Mouse (Mus musculus) midbrain, postnatal 0 days (tissue): ENCODE data around the gene Icmt. TPM values are rescaled to one million over a fixed set of nuclear protein-coding genes. Genes with fewer than 3 reads are reported as not detected.

ENCODE experiments used
- ATAC-seq: fragments of 200-750 bp; cut with Nextera tagmentation; 2 replicates; pipeline ENCODE4 v1.8.0; 2017; ENCODE audit warnings: moderate number of reproducible peaks, mild to moderate bottlenecking, moderate TSS enrichment, moderate library complexity; ENCODE audit not compliant: low FRiP score
- DNase-seq: peaks from one replicate; pipeline ENCODE4 v3.0.0-alpha.2; 2015; ENCODE audit warnings: low spot score
- H3K27ac ChIP-seq: fragments of 300-500 bp; sonication (generic); 2 replicates; pipeline ENCODE4 v1.5.1; 2014; ENCODE audit warnings: low read depth, mild to moderate bottlenecking, low read length, mixed read lengths
- H3K27me3 ChIP-seq: fragments of 300-500 bp; sonication (generic); 2 replicates; pipeline ENCODE4 v1.6.1; 2014; ENCODE audit warnings: low read length, control low read depth, mixed read lengths; ENCODE audit not compliant: insufficient read depth
- H3K36me3 ChIP-seq: fragments of 300-500 bp; sonication (generic); 2 replicates; pipeline ENCODE4 v1.6.1; 2014; ENCODE audit warnings: low read length, control low read depth, mixed read lengths; ENCODE audit not compliant: insufficient read depth
- H3K4me1 ChIP-seq: fragments of 300-500 bp; sonication (generic); 2 replicates; pipeline ENCODE4 v1.6.1; 2014; ENCODE audit warnings: mild to moderate bottlenecking, control low read depth, antibody characterized with exemption, low read length, mixed read lengths; ENCODE audit not compliant: insufficient read depth
- H3K4me2 ChIP-seq: fragments of 300-500 bp; sonication (generic); 2 replicates; pipeline ENCODE4 v1.6.1; 2014; ENCODE audit warnings: low read depth, mild to moderate bottlenecking, low read length, mixed read lengths; ENCODE audit not compliant: poor library complexity, severe bottlenecking
- H3K4me3 ChIP-seq: fragments of 300-500 bp; sonication (generic); 2 replicates; pipeline ENCODE4 v1.5.1; 2014; ENCODE audit warnings: low read depth, mild to moderate bottlenecking, low read length, moderate library complexity
- H3K9ac ChIP-seq: fragments of 300-500 bp; sonication (generic); replicated peaks from 2 replicates; pipeline ENCODE4 v1.6.1; 2014; ENCODE audit warnings: mild to moderate bottlenecking, low read length, moderate library complexity, mixed read lengths; ENCODE audit not compliant: poor library complexity, severe bottlenecking
- H3K9me3 ChIP-seq: fragments of 300-500 bp; sonication (generic); 2 replicates; pipeline ENCODE4 v1.6.1; 2016; ENCODE audit warnings: low read length, control low read depth
- CTCF ChIP-seq: IDR thresholded peaks from 2 replicates; pipeline ENCODE4 v1.5.1; 2016; ENCODE audit warnings: antibody characterized with exemption, mild to moderate bottlenecking
- WGBS: fragments of 180-500 bp; shearing (Covaris S2); extraction: QIAGEN DNeasy Blood & Tissue Kit; methylation state at CpG from one replicate; pipeline ENCODE4 v1.1.7; 2014; 5-methylcytosine and 5-hydroxymethylcytosine counted together
- polyA plus RNA-seq: library from polyadenylated mRNA; unstranded; fragments of >200 nt; fragmentation: Nextera tagmentation; extraction: Ambion mirVana; gene quantifications from 2 replicates; pipeline ENCODE4 v1.2.1, GENCODE M21; 2015
- total RNA-seq: library from RNA; depleted of rRNA; stranded (reverse); fragments of >200 nt; gene quantifications from 2 replicates; pipeline ENCODE4 v1.2.3, GENCODE M21; 2014

The Icmt gene
- total and polyA plus RNA-seq, 2 experiments from 2014 or later, result 15.7 to 38.9 TPM

- WGBS, result under 1% methylated on average over 29 of the region's 29 CpGs
These were observed 16.2 kb downstream of the Icmt start for GRCm38 (mm10) chr4:152313211-152313632.

DNA sequence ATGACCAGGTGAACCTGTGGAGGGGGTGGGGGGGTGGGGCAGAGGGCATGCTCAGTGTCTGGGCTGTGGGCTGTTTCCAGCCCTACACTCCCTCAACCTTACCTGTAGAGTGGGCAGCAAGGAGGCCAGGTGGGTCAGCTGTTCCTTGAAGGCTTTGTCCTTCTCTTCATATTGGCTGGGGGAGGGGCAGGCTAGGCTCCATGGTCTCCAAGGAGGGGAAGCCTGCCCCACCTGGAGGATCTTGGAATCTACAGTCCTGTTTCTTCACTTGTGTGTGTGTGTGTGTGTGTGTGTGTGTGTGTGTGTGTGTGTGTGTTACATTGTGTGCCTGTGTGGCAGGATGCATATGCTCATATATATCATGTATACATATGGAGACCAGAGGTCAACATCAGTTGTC, 16.9 kb downstream of the Icmt start:
- H3K4me2 ChIP-seq, result peak overlapping the region; percentile 71
- H3K4me1 ChIP-seq, result peaks cover 6% of the 10 kb centered on the region; the same call in 1 of the 2 replicates
- H3K27ac ChIP-seq, result no peak overlapping the region
- peak; percentile 71 for TF ChIP-seq CTCF
- H3K4me3 ChIP-seq, result peak overlapping the region; percentile 39
- peak overlapping the region; percentile 59 for H3K9ac ChIP-seq
- H3K36me3 ChIP-seq, result peaks cover 2% of the 10 kb centered on the region; the same call in 1 of the 2 replicates
- ATAC-seq (peak; percentile 41; the same call in 1 of the 2 replicates), DNase-seq (peak; percentile 75)
- H3K27me3 ChIP-seq, result peaks cover 77% of the 10 kb centered on the region
- no peaks in the 10 kb centered on the region for H3K9me3 ChIP-seq

More at GRCm38 (mm10) chr4:152313211-152313632, 16.2 kb downstream of the Icmt start:
- TF ChIP-seq CTCF, result no peak
- DNase-seq (no peak), ATAC-seq (peak; percentile 53; the same call in 1 of the 2 replicates)
- Histone ChIP-seq H3K4me2 (peak overlapping the region; percentile 71), H3K36me3 (peaks cover 7% of the 10 kb centered on the region; the same call in 1 of the 2 replicates), H3K9me3 (no peaks in the 10 kb centered on the region), H3K4me1 (peaks cover 6% of the 10 kb centered on the region; the same call in 1 of the 2 replicates), H3K9ac (peak overlapping the region; percentile 59), H3K27me3 (peaks cover 75% of the 10 kb centered on the region), H3K4me3 (peak overlapping the region; percentile 39), H3K27ac (no peak overlapping the region; the same call in 1 of the 2 replicates)

DNA sequence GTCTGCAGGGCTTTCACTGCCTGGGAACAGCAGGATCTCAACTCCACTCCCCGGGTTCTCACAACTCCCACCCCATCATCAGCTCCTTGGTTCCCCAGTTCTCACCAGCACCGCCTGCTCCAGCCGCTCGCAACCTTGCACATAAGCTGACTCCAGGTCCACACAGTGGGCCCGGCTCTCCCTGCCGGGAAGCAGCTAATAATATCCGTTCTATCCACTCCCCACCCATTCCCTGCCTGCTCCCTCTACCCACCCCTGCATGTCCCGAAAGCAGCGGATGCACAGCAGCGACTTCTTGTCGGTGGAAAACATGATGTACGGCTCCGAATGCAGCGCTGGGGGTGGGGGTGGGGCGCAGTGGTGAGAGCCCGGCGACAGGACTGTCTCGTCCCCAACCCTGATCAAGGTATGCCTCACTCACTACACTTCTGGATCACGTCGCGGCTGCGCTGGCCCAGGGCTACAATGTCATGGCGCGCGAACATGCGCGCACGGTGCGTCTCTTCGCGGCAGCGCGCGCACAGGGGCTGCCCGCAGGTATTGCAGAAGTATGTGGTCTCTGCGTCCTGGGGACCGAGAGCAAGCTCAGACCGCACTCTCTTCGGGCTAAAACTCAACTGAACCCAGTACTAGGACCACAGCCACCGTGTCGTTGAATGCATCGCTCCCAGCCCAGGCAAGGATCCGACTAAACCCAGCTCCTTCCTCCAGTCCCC, 18.6 kb downstream of the Icmt start:
- no peak for DNase-seq
- peaks cover 70% of the 10 kb centered on the region for H3K27me3 ChIP-seq
- WGBS, result under 1% methylated on average over 43 of the region's 43 CpGs
- H3K9me3 ChIP-seq, result no peaks in the 10 kb centered on the region
- H3K27ac ChIP-seq, result no peak overlapping the region
- peak overlapping the region; percentile 57 for H3K4me2 ChIP-seq
- H3K4me3 ChIP-seq, result peak overlapping the region; percentile 34
- ATAC-seq, result no peak
- no peak overlapping the region for H3K9ac ChIP-seq
- peaks cover 6% of the 10 kb centered on the region; the same call in 1 of the 2 replicates for H3K4me1 ChIP-seq
- H3K36me3 ChIP-seq, result no peaks in the 10 kb centered on the region
- TF ChIP-seq CTCF, result no peak

DNA sequence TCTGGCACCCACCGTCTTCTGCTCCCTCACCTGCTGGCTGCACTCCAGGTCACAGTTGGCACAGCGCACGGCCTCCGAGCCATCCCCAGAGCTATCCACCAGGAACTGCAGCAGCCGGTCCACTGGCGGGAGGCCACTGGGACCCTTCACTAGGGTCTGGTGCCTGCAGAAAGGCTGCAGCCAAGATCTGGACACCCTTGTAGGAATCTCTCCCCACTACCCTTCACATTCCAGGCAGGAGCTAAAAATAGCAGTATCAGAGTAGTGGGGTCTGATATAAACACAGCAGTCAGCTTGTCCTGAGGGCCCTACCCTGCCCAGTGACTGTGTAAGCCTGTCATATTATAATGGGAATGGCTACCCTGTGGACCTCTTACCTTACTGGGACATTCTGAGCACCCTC, 20.6 kb downstream of the Icmt start:
- H3K36me3 ChIP-seq, result no peaks in the 10 kb centered on the region
- DNase-seq (no peak), ATAC-seq (no peak)
- no peak overlapping the region for H3K4me3 ChIP-seq
- TF ChIP-seq CTCF, result no peak
- WGBS, result 83% methylated on average over 6 of the region's 6 CpGs
- peaks cover 51% of the 10 kb centered on the region for H3K27me3 ChIP-seq
- peaks cover 6% of the 10 kb centered on the region; the same call in 1 of the 2 replicates for H3K4me1 ChIP-seq
- H3K4me2 ChIP-seq, result no peak overlapping the region
- H3K9ac ChIP-seq, result no peak overlapping the region
- H3K9me3 ChIP-seq, result no peaks in the 10 kb centered on the region
- H3K27ac ChIP-seq, result no peak overlapping the region

GRCm38 (mm10) chr4:152318517-152319234, 21.6 kb downstream of the Icmt start, which contains the start of gene Rnf207:
Gene Rnf207 (minus strand): TSS chr4:152318993.
- 0 out of 2 replicates have a peak within 1 kb of the TSS, but pooled peaks have one; percentile 0 for H3K9ac ChIP-seq
- no peaks in the 10 kb centered on the region for H3K36me3 ChIP-seq
- H3K9me3 ChIP-seq, result no peaks in the 10 kb centered on the region
- DNase-seq (no peak), ATAC-seq (no peak)
- WGBS, result 5% methylated on average over 26 of the region's 26 CpGs
- H3K27me3 ChIP-seq, result peaks cover 44% of the 10 kb centered on the region
- no peak within 1 kb of the TSS for H3K27ac ChIP-seq
- peak within 1 kb of the TSS; percentile 30; the same call in 1 of the 2 replicates for H3K4me2 ChIP-seq
- TF ChIP-seq CTCF, result peak; percentile 67
- H3K4me1 ChIP-seq, result no peaks in the 10 kb centered on the region
- H3K4me3 ChIP-seq, result no peak within 1 kb of the TSS
